Mouse (Mus musculus): ENCODE results near the gene P2ry6. TPM values are rescaled to one million over a fixed set of nuclear protein-coding genes. Genes with fewer than 3 reads are reported as not detected.

P2ry6 gene
- polyA plus RNA-seq, 1 experiment from 2014 or later = 2.0 TPM

DNA sequence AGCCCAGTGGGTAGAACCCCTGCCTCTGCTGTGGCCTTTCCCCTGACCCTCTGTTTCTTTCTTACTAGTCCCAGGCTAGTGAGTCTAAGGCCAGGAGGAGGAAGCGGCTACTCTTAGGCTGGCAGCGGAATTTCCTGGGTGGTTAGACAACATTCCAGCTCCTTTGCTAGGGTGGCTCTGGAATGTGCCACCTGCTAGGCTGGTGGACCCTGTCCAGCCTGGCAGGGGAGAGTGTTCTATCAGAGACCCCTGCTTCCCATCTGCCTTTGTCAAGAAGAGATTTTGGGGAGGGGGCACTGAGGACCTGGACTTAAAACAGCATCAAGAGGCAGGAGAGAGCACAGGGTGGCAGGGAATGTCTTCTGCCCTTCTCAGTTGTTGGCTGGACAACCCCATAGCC lies 31.8 kb upstream of the P2ry6 start:
- H3K27ac ChIP-seq (ENCODE audit: low read depth, low read length) = no peak overlapping the region
- H3K36me3 ChIP-seq (ENCODE audit: control insufficient read depth, insufficient read depth, low read length) = no peaks in the 10 kb centered on the region
- H3K4me3 ChIP-seq (ENCODE audit: low read depth, low read length) = no peak overlapping the region
- H3K9me3 ChIP-seq (ENCODE audit: control insufficient read depth, low read length) = no peaks in the 10 kb centered on the region
- H3K4me2 ChIP-seq (ENCODE audit: low read depth) = no peak overlapping the region
- WGBS = 65% methylated on average over 2 of the region's 2 CpGs
- H3K27me3 ChIP-seq (ENCODE audit: control insufficient read depth, insufficient read depth, low read length) = peaks cover 16% of the 10 kb centered on the region
- H3K4me1 ChIP-seq (ENCODE audit: control insufficient read depth, insufficient read depth, low read length) = no peaks in the 10 kb centered on the region
- ATAC-seq (ENCODE audit: insufficient read depth, low FRiP score, low TSS enrichment) (no peak), DNase-seq (ENCODE audit: low spot score) (no peak)
- no peak overlapping the region for H3K9ac ChIP-seq (ENCODE audit: low read length)

- DNase-seq (ENCODE audit: low spot score) (no peak), ATAC-seq (ENCODE audit: insufficient read depth, low FRiP score, low TSS enrichment) (no peak)
- 64% methylated on average over 4 of the region's 4 CpGs for WGBS
- no peaks in the 10 kb centered on the region for H3K4me1 ChIP-seq (ENCODE audit: control insufficient read depth, insufficient read depth, low read length)
- H3K27ac ChIP-seq (ENCODE audit: low read depth, low read length) = no peak overlapping the region
- no peaks in the 10 kb centered on the region for H3K36me3 ChIP-seq (ENCODE audit: control insufficient read depth, insufficient read depth, low read length)
- H3K4me3 ChIP-seq (ENCODE audit: low read depth, low read length) = no peak overlapping the region
- peaks cover 7% of the 10 kb centered on the region for H3K27me3 ChIP-seq (ENCODE audit: control insufficient read depth, insufficient read depth, low read length)
- H3K4me2 ChIP-seq (ENCODE audit: low read depth) = no peak overlapping the region
- no peaks in the 10 kb centered on the region for H3K9me3 ChIP-seq (ENCODE audit: control insufficient read depth, low read length)
- H3K9ac ChIP-seq (ENCODE audit: low read length) = no peak overlapping the region
Observed at GRCm38 (mm10) chr7:101005119-101005518, 30.7 kb upstream of the P2ry6 start.

DNA sequence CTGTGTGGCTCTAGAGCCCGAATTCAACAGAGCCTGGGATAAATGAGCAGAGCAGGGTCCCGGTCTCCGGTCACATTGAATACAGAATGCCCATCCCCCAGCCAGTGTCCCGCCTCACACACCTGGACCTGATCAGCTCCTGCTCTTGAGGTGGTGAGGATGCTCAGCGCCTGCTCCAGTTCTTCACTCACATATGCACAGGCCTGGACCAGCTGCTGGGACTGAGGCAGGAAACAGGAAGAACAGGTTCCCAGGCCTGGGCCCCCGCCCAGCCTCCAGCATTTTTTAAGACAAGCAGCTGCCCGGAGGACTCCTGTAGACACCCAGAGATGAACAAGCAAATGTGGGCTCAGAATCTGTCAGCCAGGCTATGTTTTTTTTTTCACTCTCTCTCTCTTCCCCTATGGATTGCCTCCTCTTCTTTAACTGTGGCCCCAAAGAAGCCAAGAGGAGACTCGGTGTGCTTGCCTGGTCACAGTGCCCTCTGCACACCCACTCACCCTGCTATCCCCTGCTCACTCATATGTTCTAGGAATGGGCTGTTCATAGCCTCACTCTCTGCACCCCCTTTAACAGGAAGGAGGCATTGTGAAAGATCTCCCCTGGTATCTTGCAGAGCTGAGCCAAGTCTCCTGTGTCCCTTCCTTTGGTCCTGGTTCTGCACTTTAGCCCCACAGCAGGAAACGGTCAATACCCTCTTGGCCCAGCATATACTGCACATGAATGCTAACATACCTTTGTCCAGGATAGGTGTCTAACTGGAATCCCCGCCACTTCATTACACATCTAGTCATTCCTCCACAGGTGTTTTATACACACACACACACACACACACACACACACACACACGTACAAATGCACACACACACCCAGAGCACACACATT lies 29.2 kb upstream of the P2ry6 start:
- H3K4me2 ChIP-seq (ENCODE audit: low read depth) = no peak overlapping the region
- no peaks in the 10 kb centered on the region for H3K36me3 ChIP-seq (ENCODE audit: control insufficient read depth, insufficient read depth, low read length)
- no peak overlapping the region for H3K27ac ChIP-seq (ENCODE audit: low read depth, low read length)
- H3K9ac ChIP-seq (ENCODE audit: low read length) = no peak overlapping the region
- no peak overlapping the region for H3K4me3 ChIP-seq (ENCODE audit: low read depth, low read length)
- 70% methylated on average over 11 of the region's 11 CpGs for WGBS
- H3K4me1 ChIP-seq (ENCODE audit: control insufficient read depth, insufficient read depth, low read length) = no peaks in the 10 kb centered on the region
- ATAC-seq (ENCODE audit: insufficient read depth, low FRiP score, low TSS enrichment) (no peak), DNase-seq (ENCODE audit: low spot score) (no peak)
- no peaks in the 10 kb centered on the region for H3K9me3 ChIP-seq (ENCODE audit: control insufficient read depth, low read length)
- 0 out of 2 replicates have a peak, but pooled peaks cover 5% of the 10 kb centered on the region for H3K27me3 ChIP-seq (ENCODE audit: control insufficient read depth, insufficient read depth, low read length)

DNA sequence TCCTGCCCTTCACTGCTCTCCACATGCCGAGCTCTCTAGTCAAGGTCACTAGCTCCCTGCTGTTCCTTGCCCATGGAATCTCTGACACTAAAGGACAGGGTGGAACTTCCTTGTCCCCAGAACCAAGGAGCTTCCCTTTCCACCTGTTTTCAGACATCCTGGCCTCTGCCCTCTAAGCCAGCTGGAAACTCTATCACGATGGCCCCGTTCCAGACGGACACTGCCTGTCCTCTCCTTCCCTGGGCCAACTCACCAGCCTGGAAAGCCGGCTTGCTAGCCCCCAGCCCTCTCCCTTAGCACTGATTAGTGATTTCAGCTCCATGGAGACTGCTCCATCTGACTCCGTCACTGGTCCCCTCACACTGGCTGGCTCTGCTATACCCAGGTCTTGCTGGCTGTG lies 27.8 kb upstream of the P2ry6 start:
- ATAC-seq (ENCODE audit: insufficient read depth, low FRiP score, low TSS enrichment) = no peak
- Histone ChIP-seq H3K27me3 (ENCODE audit: control insufficient read depth, insufficient read depth, low read length) (no peaks in the 10 kb centered on the region), H3K4me3 (ENCODE audit: low read depth, low read length) (no peak overlapping the region), H3K9me3 (ENCODE audit: control insufficient read depth, low read length) (no peaks in the 10 kb centered on the region), H3K9ac (ENCODE audit: low read length) (no peak overlapping the region), H3K4me2 (ENCODE audit: low read depth) (no peak overlapping the region), H3K4me1 (ENCODE audit: control insufficient read depth, insufficient read depth, low read length) (no peaks in the 10 kb centered on the region), H3K27ac (ENCODE audit: low read depth, low read length) (no peak overlapping the region), H3K36me3 (ENCODE audit: control insufficient read depth, insufficient read depth, low read length) (no peaks in the 10 kb centered on the region)
- DNase-seq (ENCODE audit: low spot score) = no peak
- 68% methylated on average over 6 of the region's 6 CpGs for WGBS

DNA sequence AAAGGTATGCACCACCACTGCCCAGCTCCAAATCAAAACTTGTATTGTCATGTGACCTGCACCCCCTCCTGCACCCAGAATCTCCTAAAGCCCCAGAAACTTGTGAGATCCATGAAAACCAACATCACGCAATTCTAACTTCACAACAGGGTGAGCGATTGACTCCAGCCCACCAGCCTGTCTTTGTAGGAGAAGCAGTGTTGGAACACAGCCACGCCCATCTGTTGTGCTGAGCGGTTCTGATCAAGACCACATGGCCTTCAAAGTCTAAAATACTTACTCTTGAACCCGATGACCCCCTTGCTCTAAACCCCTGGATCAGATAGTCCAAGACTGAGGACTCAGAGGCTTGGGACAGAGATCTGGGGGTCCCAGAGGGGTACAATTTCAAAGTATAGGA lies 25.2 kb upstream of the P2ry6 start:
- WGBS = 86% methylated on average over 5 of the region's 5 CpGs
- Histone ChIP-seq H3K27me3 (ENCODE audit: control insufficient read depth, insufficient read depth, low read length) (no peaks in the 10 kb centered on the region), H3K9me3 (ENCODE audit: control insufficient read depth, low read length) (no peaks in the 10 kb centered on the region), H3K4me3 (ENCODE audit: low read depth, low read length) (no peak overlapping the region), H3K36me3 (ENCODE audit: control insufficient read depth, insufficient read depth, low read length) (no peaks in the 10 kb centered on the region), H3K27ac (ENCODE audit: low read depth, low read length) (no peak overlapping the region), H3K4me1 (ENCODE audit: control insufficient read depth, insufficient read depth, low read length) (no peaks in the 10 kb centered on the region), H3K4me2 (ENCODE audit: low read depth) (no peak overlapping the region), H3K9ac (ENCODE audit: low read length) (no peak overlapping the region)
- DNase-seq (ENCODE audit: low spot score) = no peak
- ATAC-seq (ENCODE audit: insufficient read depth, low FRiP score, low TSS enrichment) = no peak

DNA sequence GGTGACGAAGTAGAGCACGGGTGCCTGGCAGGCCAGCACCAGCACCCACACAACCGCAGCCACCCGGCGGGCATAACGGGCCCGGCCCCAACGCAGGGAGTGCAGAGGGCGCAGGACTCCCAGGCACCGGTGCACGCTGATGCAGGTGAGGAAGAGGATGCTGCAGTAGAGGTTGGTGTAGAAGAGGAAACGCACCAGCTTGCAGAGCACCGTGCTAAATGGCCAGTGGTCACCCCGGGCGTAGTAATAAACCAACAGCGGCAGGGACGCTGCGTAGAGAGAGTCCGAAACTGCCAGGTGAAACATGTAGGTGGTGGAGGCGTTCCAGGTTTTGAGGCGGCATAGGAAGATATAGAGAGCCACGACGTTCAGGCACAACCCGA lies 24.1 kb upstream of the P2ry6 start:
- H3K36me3 ChIP-seq (ENCODE audit: control insufficient read depth, insufficient read depth, low read length) = no peaks in the 10 kb centered on the region
- no peak overlapping the region for H3K9ac ChIP-seq (ENCODE audit: low read length)
- no peak for DNase-seq (ENCODE audit: low spot score)
- H3K27ac ChIP-seq (ENCODE audit: low read depth, low read length) = no peak overlapping the region
- H3K4me3 ChIP-seq (ENCODE audit: low read depth, low read length) = no peak overlapping the region
- no peaks in the 10 kb centered on the region for H3K27me3 ChIP-seq (ENCODE audit: control insufficient read depth, insufficient read depth, low read length)
- H3K4me1 ChIP-seq (ENCODE audit: control insufficient read depth, insufficient read depth, low read length) = no peaks in the 10 kb centered on the region
- no peaks in the 10 kb centered on the region for H3K9me3 ChIP-seq (ENCODE audit: control insufficient read depth, low read length)
- H3K4me2 ChIP-seq (ENCODE audit: low read depth) = no peak overlapping the region
- 90% methylated on average over 24 of the region's 24 CpGs for WGBS
- no peak for ATAC-seq (ENCODE audit: insufficient read depth, low FRiP score, low TSS enrichment)

DNA sequence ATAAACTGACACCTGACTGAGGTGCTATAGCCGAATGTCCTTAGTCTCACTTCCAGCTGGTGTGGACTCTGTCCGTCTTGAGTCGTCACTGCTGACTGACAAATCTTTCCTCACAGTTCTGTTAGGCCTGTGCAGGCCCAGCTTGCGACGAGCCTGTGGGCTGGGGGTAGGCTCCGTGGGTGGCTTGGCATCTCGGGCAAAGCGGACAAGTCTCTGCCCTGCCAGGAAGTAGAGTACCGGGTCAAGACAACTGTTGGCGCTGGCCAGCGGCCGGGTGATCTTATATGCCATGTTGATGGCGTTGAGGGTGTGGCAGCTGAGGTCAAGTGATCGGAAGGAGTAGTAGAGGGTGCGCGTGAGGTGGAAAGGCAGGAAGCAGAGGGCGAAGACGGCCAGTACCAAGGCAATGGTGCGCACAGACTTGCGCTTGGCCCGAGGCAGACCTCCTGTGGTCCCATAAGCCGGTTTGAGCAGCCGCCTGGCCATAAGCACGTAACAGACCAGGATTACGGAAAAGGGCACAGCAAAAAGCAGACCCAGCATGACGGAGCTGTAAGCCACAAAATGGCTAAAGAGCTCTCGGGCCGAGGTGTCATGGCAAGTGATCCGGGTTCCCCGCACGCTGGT lies 23.6 kb upstream of the P2ry6 start:
- DNase-seq (ENCODE audit: low spot score) (no peak), ATAC-seq (ENCODE audit: insufficient read depth, low FRiP score, low TSS enrichment) (no peak)
- H3K27me3 ChIP-seq (ENCODE audit: control insufficient read depth, insufficient read depth, low read length) = no peaks in the 10 kb centered on the region
- H3K4me1 ChIP-seq (ENCODE audit: control insufficient read depth, insufficient read depth, low read length) = no peaks in the 10 kb centered on the region
- no peak overlapping the region for H3K4me3 ChIP-seq (ENCODE audit: low read depth, low read length)
- H3K4me2 ChIP-seq (ENCODE audit: low read depth) = no peak overlapping the region
- H3K9ac ChIP-seq (ENCODE audit: low read length) = no peak overlapping the region
- H3K9me3 ChIP-seq (ENCODE audit: control insufficient read depth, low read length) = no peaks in the 10 kb centered on the region
- 83% methylated on average over 31 of the region's 31 CpGs for WGBS
- H3K27ac ChIP-seq (ENCODE audit: low read depth, low read length) = no peak overlapping the region
- H3K36me3 ChIP-seq (ENCODE audit: control insufficient read depth, insufficient read depth, low read length) = no peaks in the 10 kb centered on the region

DNA sequence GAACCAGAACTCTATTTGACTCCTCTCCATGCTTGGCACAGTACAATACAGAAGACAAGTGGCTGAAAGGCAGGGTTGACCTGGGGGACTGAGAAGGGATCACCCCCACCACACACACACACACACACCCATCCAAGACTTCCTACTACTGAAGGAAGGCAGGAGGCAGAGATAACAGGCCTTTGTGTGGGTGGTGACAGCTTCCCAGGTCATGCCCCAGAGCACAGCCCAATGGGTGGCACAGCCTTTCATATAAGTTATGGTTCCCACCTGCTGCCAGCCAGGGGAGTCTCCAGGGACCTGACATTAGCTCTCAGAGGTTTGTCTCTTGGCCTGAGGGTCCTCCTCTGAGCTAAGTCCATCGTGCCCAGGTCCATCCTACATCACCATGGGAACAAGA lies 22.8 kb upstream of the P2ry6 start:
- no peak for ATAC-seq (ENCODE audit: insufficient read depth, low FRiP score, low TSS enrichment)
- no peak overlapping the region for H3K27ac ChIP-seq (ENCODE audit: low read depth, low read length)
- no peaks in the 10 kb centered on the region for H3K4me1 ChIP-seq (ENCODE audit: control insufficient read depth, insufficient read depth, low read length)
- no peaks in the 10 kb centered on the region for H3K27me3 ChIP-seq (ENCODE audit: control insufficient read depth, insufficient read depth, low read length)
- no peaks in the 10 kb centered on the region for H3K9me3 ChIP-seq (ENCODE audit: control insufficient read depth, low read length)
- DNase-seq (ENCODE audit: low spot score) = no peak
- no peak overlapping the region for H3K9ac ChIP-seq (ENCODE audit: low read length)
- WGBS = 77% methylated on average over 1 of the region's 1 CpGs
- no peaks in the 10 kb centered on the region for H3K36me3 ChIP-seq (ENCODE audit: control insufficient read depth, insufficient read depth, low read length)
- no peak overlapping the region for H3K4me2 ChIP-seq (ENCODE audit: low read depth)
- H3K4me3 ChIP-seq (ENCODE audit: low read depth, low read length) = no peak overlapping the region

DNA sequence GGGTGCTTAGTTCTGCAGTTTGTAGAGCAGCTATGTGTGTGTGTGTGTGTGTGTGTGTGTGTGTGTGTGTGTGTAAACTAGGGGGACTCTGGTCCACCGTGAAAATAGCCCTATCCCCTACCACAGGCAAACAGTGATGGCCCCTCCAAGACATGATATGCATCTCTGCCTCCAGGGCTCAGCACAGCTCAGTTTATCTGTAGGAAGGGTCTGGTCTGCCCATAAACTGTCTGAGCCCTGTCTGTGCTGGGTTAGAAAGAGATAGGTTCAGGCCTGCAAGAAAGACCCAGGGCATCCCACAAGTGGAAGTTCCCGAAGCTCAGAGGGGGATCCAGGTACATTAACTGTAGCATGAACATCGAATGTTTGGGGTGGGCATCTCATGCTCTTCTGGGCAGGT lies 21.5 kb upstream of the P2ry6 start:
- no peaks in the 10 kb centered on the region for H3K27me3 ChIP-seq (ENCODE audit: control insufficient read depth, insufficient read depth, low read length)
- ATAC-seq (ENCODE audit: insufficient read depth, low FRiP score, low TSS enrichment) (no peak), DNase-seq (ENCODE audit: low spot score) (no peak)
- no peak overlapping the region for H3K27ac ChIP-seq (ENCODE audit: low read depth, low read length)
- WGBS = 81% methylated on average over 3 of the region's 3 CpGs
- H3K4me1 ChIP-seq (ENCODE audit: control insufficient read depth, insufficient read depth, low read length) = no peaks in the 10 kb centered on the region
- no peaks in the 10 kb centered on the region for H3K36me3 ChIP-seq (ENCODE audit: control insufficient read depth, insufficient read depth, low read length)
- no peak overlapping the region for H3K9ac ChIP-seq (ENCODE audit: low read length)
- no peak overlapping the region for H3K4me3 ChIP-seq (ENCODE audit: low read depth, low read length)
- H3K9me3 ChIP-seq (ENCODE audit: control insufficient read depth, low read length) = no peaks in the 10 kb centered on the region
- H3K4me2 ChIP-seq (ENCODE audit: low read depth) = no peak overlapping the region

Data from neural tube, embryonic 11.5 days (tissue).